Mouse (Mus musculus) left cerebral cortex, postnatal 10 days (tissue): Measurements from ENCODE around the gene Meiob. TPM values are rescaled to one million over a fixed set of nuclear protein-coding genes. Genes with fewer than 3 reads are reported as not detected.

Source experiments
- DNase-seq, 2 experiments: peaks; one replicate each; pipeline ENCODE4 v3.0.0; 2021 to 2022; ENCODE audit warnings: low spot score in 2 of 2, mixed read lengths in 1 of 2; ENCODE audit errors: extremely low spot score in 1 of 2
- intact Hi-C: fragments of 180-260 bp; cut with DNase I; formaldehyde crosslinking; loops from one replicate; pipeline ENCODE4 v1.15.1; 2025
- total RNA-seq, 2 experiments: library from RNA; stranded (reverse); gene quantifications; 2 replicates each; pipeline ENCODE4 v1.2.3; 2021

Meiob gene
- total RNA-seq, 2 experiments from 2014 or later: not detected

DNA sequence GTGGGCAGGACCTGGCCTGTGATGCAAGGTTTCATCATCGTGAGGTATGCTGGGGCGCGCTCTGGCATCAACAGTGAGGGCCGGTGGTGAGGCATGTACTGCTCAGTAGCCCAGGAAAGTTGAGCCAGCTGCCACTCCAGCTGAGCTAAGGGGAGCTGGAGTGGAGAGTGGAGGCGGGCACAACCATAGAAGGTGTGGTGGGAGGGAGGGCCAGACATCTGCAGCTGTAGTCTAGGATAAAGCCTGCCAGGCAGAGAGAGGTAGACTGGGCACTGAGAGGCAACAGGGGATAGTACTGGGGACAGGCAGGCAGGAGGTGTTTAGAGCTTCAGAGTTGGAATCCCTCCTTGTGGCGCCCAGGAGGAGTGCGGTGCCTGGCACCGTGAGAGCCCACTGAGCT lies 56.0 kb downstream of the Meiob start:
- intact Hi-C loops: no loop called here

DNA sequence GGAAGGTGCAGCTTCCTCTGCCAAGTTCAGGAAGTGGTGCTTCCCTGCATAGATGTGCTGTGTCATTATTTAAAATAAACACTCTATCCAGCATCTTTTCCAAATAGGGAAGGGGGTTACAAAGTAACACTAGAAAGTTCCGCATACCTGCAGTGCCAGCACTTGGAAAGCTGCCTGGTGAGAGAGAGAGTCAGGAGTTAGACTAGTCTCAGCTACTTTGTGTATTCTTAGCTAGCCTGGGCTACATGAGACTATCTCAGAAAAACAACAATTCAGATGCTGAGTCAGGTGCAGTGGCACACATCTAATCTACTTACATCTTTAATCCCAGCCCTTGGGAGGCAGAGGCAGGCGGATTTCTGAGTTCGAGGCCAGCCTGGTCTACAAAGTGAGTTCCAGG lies 57.7 kb downstream of the Meiob start:
- intact Hi-C loops: no loop called here
- DNase-seq: no peak

More for the DNA sequence above, 56.0 kb downstream of the Meiob start:
- no peak for DNase-seq

DNA sequence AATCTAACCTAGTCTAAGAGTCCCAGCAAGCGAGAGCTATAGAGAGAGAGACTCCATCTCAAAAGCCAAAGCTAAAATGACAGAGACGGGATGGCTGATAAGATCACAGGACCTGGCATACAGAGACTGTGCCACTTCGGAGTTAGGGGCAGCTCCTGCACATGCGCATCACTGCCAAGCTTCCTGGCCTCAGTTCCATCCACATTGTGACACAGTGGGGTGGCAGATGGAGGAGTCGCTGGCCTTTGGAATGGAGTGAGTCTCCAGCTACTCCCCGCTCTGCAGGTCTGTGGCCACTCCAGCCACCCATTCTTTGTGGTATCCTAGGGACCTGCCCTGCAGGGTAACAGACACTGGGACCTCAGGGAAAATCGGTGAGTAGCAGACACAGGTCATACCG lies 61.7 kb downstream of the Meiob start, which contains the start of gene Igfals:
Gene Igfals (plus strand): TSS at position 222 of the 400 bp plus-strand sequence.
- DNase-seq: no peak
- intact Hi-C loops: no loop called here

DNA sequence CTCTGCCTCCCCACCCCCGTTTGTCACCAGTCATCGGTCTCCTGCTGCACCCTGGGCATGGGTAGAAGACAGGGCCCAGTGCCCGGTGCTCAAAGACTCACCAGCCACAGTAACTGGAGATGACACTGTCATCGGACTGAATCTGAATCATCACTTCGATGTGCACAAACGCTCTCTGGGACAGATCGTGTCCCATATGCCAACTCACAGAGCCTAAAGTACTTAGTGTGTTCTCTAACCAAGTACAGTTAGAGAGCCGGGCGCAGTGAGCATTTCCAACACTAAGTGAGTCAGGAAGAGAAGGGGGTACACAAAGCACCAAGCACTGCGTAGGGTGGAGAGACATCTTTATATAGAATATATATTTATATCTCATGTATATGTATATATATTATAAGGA lies 63.8 kb downstream of the Meiob start:
- intact Hi-C loops: no loop called here
- DNase-seq: no peak

DNA sequence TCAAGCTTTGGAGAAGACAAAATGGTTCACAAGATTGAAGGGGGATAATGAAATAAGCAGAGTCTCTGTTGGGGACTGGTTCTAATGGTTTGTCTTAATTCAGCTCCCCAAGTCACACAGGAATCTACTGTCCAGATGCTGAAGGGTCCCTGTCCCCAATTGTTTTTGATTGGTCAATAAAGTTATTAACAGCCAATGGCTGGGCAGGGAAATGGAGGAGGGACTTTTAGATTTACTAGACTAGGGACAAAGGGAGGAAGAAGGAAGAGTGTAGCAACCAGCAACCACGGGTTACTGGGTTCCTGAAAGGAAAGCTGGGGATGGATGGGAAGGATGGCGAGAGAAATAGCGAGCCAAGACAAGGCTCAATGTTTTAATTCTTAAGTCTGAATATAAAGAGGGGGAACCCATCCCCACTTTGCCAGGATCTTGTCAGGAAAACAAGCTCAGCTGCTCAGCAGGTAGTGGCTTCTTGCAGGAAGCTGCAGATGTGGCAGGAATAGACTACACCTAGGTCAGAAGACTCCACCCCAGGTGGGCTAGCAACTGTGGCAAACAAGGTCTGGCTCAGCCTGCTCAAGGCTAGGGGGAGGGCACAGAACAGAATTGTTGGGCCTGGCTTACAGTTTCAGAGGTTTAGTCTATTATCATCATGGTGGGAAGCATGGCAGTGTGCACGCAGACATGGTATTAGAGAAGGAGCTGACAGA lies 69.8 kb downstream of the Meiob start:
- intact Hi-C loops: no loop called here
- no peak for DNase-seq

DNA sequence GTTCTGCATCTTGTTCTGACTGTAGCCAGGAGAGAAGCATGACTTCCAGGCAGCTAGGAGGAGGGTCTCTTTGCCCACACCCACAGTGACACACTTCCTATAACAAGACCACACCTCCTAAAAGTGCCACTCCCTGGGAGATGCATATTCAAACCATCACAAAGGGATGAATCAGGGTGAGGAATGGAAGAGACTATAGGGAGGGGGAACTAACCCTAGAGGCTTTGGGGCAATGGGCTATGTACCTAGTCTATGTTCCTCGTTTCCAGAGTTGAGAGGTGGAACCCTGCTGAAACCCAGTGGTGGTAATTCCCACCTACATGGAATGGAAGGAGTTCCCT lies 70.3 kb downstream of the Meiob start:
- DNase-seq: no peak
- intact Hi-C loops: no loop called here

- intact Hi-C loops: no loop called here
- DNase-seq: no peak
Measured at GRCm38 (mm10) chr17:24874989-24875388, 70.9 kb downstream of the Meiob start.

DNA sequence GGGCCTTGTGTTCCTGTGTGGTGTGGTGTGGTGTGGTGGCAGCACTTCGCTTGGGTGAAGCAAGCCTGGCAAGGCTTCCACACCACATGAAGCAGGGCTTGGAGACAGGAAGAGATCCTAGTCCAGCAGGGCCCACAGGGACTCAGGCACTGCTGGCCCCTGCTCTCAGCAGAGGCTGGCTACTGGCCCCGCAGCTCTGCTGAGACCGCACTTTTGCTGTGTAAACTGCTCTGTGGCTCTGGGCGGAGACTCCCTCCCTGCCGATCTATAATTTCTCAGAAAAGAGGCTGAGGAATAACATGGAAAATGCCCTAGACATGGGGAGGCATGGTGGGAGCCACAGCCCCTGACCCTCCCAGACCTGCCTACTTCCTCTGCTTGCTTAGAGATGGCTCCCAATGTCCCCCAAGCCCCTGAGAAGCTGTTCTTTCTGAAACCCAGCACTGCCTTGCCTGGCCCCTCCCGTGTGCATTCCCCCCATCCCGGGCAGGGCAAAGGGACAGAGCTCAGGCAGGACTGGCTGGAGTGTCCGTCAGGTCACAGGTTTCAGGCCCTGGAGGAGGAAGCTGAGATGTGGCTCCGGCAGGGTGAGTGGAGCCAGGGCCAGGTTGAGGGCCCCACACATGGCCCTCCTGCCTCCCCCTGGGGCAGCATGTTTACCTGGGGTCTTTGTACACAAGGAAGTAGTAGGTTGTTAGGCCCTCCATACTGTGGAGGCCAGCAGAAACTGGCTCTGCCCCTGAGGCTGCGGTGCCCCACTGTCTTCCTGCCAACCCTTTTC lies 73.4 kb downstream of the Meiob start:
- intact Hi-C loops: no loop called here
- DNase-seq: no peak

GRCm38 (mm10) chr17:24878117-24878397 lies 74.0 kb downstream of the Meiob start:
- no peak for DNase-seq

DNA sequence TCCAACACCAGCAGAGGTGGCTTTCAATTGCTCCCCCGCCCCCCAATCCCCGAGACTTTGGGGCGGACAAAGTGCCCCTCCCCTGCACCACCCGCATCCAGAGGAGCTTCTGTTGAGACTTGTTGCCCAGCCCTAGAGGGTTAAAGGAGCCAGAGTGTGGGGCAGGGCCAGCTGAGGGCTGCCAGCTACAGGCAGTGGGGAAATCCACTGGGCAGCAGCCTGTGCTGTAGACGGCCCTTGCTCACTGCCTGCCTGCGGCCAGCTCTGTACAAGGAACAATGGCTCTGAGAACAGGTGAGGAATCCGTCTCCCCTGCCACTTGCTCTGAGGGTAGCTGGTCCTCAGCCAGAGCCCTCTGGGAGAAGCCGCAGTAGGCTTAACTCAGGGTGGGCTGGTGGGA lies 74.4 kb downstream of the Meiob start:
- no peak for DNase-seq
- intact Hi-C loops: no loop called here

More at GRCm38 (mm10) chr17:24878117-24878397, 74.0 kb downstream of the Meiob start:
- intact Hi-C loops: no loop called here

GRCm38 (mm10) chr17:24881738-24882440 lies 77.8 kb downstream of the Meiob start:
- DNase-seq: no peak
- intact Hi-C loops: loop anchor here (5.0 kb wide), 1 partner anchor 145 kb away; the partner anchor contains the start of gene Msrb1

GRCm38 (mm10) chr17:24884391-24884790 lies 80.3 kb downstream of the Meiob start:
- DNase-seq: no peak
- intact Hi-C loops: loop anchor here (5.0 kb wide), 1 partner anchor 147 kb away; the partner anchor contains the start of gene Msrb1

- peak in 1 of 2 experiments; percentile 55 for DNase-seq
- intact Hi-C loops: no loop called here
Measured at GRCm38 (mm10) chr17:24885356-24886133, 81.5 kb downstream of the Meiob start.

DNA sequence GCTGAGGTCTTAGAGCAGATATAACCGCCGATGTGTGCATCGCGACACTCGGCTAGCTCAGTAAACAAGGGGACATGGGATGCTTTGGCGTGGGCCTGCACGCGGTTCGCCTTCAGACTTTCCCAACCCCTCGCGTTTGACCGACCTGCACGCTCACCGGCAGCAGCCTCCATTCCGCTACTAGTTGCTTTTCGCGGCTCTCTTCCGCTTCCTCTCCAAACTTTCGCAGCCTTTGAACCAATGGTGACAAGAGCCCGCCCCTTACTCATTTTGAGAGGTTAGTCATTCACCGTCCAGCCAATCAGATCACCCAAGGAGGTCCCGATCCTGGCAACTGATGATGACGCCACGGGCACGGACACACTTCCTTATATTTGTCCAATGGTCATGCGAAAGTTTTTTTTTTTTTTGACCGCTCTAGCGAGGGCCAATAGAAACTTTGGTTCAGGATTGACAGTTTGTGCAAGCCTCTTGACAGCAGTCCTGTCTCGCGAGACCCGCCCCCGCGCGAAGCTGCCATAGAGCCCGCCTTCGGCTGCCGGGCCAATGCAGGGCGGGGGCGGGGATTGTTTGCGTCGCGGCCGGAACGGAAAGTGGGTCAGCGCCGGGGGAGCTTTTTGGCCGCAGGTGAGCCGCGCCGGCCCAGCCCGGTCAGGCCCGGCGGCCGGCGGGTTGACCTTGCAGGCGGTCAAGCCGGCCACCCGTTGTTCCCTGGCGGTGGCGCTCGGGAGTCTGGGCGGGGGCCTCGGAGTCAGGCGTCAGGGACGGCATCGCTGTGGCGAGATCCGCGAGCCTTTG lies 82.2 kb downstream of the Meiob start, which contains the start of the genes Nubp2 and Spsb3:
Gene Nubp2 (minus strand): TSS at position 216 of the 798 bp plus-strand sequence.
Gene Spsb3 (plus strand): TSS at position 510 of the 798 bp plus-strand sequence.
- peak; percentile 99 to 100 for DNase-seq
- intact Hi-C loops: no loop called here

- no peak for DNase-seq
- intact Hi-C loops: no loop called here
Measured at GRCm38 (mm10) chr17:24886932-24887271, 82.8 kb downstream of the Meiob start.

DNA sequence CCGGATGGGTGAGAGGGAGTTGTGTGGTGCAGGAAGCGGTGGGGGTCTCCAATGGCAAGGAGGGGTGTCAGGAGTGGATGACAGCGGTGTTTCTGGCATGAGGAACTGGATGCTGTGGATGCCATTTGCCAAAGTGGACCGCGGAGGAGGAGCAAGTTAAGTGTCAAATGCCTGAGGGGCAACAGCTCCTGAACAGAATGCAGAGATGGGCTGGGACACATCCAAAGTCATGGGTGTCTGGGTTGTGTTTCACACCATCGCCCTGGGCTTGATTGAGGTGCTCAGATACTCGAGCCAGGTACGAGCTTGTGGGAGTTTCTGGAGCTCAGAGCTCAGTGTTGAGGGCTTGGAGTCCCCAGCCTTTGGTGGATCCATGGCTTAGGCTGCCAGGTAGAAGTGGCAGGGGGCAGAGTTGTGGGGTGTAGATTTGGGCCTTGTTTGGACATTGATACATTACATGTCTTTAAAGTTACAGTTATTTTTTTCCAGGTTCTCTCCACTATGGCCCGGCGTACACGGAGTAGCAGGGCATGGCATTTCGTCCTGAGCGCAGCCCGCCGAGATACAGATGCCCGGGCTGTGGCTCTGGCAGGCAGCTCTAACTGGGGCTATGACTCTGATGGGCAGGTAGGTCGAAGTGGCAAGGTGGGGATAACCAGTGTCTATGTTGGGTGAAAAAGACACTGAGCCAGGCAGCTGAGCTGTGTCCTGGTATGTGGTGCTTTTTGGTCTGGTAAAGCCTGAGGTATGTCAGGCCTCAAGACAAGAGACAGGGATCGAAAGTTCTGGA lies 83.4 kb downstream of the Meiob start:
- peak in 1 of 2 experiments; percentile 43 for DNase-seq
- intact Hi-C loops: no loop called here

GRCm38 (mm10) chr17:24888862-24889261 lies 84.8 kb downstream of the Meiob start:
- intact Hi-C loops: no loop called here
- no peak for DNase-seq
